Mouse (Mus musculus) gastrocnemius, postnatal 36 days (tissue): ENCODE measurements around the gene Mpzl3. TPM values are rescaled to one million over a fixed set of nuclear protein-coding genes. Genes with fewer than 3 reads are reported as not detected.
A peak's percentile ranks its signal among the peaks of the same experiment; 100 is the strongest.
"Not testable (repeated sequence)": the region's sequence is repeated elsewhere in the genome, so short reads cannot be mapped to it uniquely, and the experiment has no call there.

Source experiments
- DNase-seq, 2 experiments: peaks; one replicate each; pipeline ENCODE4 v3.0.0; 2022
- intact Hi-C: fragments of 180-260 bp; cut with DNase I; formaldehyde crosslinking; loops from one replicate; pipeline ENCODE4 v1.15.1; 2025
- long read RNA-seq, 2 experiments: library from polyadenylated mRNA; stranded (forward); transcript quantifications; one replicate each; pipeline ENCODE4 v2.0.0; 2021
- total RNA-seq, 2 experiments: library from RNA; stranded (reverse); gene quantifications; 2 replicates each; pipeline ENCODE4 v1.2.3; 2021

The Mpzl3 gene
- total RNA-seq = 1 to 10 TPM in 1 of 2 experiments, under 1 TPM in 1; 0.97 to 1.4 TPM
- long read RNA-seq, experiment 1, partial matches to known transcripts = 0 of 1 reads
- long read RNA-seq, experiment 1, other reads (novel, unspliced or antisense) = 0 of 1 reads
- long read RNA-seq, experiment 2, partial matches to known transcripts = 0 of 1 reads
- long read RNA-seq, experiment 2, other reads (novel, unspliced or antisense) = 1 of 1 reads

- intact Hi-C loops = no loop called here
- peak; percentile 62 to 67 for DNase-seq
Observed at GRCm38 (mm10) chr9:45055082-45055713, at the start of gene Mpzl3. Gene Mpzl3, plus strand, starts transcription at chr9:45055186.

- intact Hi-C loops = no loop called here
- DNase-seq = no peak
Observed at GRCm38 (mm10) chr9:45007404-45007803, 47.6 kb upstream of the Mpzl3 start.

DNA sequence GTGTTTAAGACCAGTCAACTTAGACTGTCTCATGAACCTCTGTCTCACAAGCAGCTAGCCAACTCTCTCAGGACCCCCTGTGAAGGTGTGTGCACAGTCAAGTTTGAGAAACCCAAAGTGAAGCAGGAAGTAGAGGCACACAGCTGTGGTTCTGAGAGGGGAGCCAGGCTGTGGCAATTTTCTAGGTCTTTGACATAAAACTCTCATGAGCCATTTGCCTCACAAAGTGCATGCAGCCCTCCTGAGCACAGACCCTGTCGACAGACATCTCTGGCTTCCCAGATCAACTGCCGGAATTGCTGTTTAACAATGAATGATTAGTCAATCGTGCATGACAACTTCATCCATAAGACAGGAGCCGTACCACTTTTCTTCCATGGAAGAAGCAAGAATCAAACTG is 46.6 kb upstream of the Mpzl3 start:
- DNase-seq = no peak
- intact Hi-C loops = no loop called here

DNA sequence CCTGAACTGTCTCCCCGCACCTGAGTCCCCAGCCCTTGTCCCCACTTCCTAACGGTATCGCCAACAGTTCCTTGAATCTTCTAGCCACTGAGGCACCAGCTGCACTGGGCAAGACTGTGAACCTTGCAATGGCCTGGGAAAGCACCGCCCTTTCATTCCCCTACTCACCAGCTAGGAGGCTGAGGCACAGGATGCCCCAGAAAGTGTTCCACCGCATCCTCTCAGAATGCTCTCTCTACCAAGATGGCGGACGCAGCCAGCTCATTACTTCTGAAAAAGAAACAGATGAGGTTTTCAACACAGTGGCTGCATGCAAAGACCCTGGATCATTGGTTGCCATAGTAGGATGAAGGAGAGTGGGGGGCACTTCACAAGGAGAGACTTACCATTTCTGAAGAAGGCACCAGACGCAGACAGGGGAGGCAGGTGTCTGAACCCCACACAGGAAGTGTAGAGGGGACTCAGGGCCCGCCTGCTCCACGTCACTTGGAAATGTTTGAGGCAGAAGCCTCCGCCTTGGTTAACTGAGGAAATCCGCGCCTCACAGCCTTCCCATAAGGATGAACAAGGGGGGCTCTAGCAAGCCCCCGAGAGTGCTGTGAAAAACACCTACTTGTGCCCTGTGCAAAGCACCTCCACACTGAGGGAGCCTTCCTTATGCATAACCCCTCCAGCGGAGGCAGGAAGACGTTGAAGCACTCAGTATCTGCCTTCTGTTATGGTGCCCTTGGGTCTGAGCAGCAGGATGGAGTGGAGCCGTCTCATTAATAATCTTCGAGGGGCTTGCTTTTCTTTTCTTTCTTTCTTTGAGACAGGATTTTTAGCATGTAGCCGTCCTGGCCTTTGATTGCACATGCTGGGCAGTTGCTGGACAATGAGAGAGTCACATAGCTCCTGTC is 45.6 kb upstream of the Mpzl3 start, which contains the start of gene Cd3e:
Gene Cd3e (minus strand): TSS at position 448 of the 899 bp plus-strand sequence.
- intact Hi-C loops = no loop called here

DNA sequence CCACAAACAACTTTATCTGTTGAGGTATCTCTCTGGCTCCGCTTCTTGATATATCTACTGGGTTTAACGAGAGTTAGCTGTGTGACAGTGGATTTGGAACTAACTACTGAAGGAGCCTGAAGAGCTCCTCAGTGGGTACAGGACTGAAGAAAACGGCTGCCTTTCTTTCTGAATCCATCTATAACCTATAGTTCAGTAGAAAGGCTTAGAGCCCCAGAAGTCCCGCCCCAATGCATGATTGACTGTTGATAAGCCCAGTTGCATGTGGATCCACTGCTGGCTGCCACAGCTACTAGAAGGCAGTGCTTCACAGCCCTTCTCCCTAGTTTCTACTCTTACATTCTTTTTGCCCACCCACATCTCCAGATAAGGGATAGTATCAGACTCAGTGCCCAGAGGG is 44.5 kb upstream of the Mpzl3 start:
- DNase-seq = no peak
- intact Hi-C loops = no loop called here

More for the DNA sequence above, 45.6 kb upstream of the Mpzl3 start, which contains the start of gene Cd3e:
- no peak for DNase-seq

GRCm38 (mm10) chr9:45011291-45011690 is 43.7 kb upstream of the Mpzl3 start:
- intact Hi-C loops = no loop called here
- DNase-seq = no peak

DNA sequence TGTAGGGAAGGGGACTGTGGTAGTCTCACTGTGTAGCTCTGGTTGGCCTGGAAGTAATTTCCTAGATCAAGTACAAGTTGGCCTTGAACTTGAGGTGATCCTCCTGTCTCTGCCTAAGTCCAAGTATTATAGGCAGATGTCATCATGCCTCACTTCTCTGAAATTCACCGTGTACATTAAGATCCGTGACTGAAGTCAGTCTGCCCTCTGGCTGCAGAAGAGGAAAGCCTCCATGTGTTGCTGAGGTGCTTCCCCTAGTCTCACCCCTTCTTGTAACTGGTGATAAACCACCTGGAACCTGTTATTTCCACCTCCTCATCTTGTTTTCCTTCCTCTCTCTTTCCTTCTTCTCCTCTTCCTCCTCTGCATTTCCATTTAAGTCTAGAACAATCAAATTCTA is 40.1 kb upstream of the Mpzl3 start:
- intact Hi-C loops = no loop called here
- no peak for DNase-seq

- no peak for DNase-seq
- intact Hi-C loops = no loop called here
Observed at GRCm38 (mm10) chr9:45015841-45016240, 39.1 kb upstream of the Mpzl3 start.

DNA sequence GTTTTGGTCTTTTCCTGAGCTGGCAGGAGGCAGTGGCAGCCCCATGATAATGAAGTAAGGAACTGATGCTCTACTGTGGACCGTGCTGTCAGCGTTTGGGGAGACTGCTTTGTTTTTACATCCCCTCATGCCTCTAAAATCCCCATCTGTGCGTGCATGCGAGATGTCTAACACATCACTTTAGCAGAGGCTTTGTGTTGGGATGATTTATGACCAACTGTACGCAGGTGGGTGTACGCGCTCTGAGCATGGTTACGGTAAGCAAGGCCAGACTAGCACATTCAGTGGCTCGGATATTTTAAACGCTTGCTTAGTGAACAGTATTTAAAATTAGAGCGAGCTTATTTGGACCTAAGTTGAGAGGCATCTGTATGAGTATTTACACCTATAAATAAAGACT is 37.0 kb upstream of the Mpzl3 start:
- intact Hi-C loops = no loop called here
- DNase-seq = no peak

GRCm38 (mm10) chr9:45022800-45023199 is 32.2 kb upstream of the Mpzl3 start:
- no peak for DNase-seq
- intact Hi-C loops = loop anchor here (5.0 kb wide), 2 partner anchors 110 to 125 kb away; no protein-coding TSS in a partner anchor

- no peak for DNase-seq
- intact Hi-C loops = loop anchor here (5.0 kb wide), 2 partner anchors 109 to 124 kb away; no protein-coding TSS in a partner anchor
Observed at GRCm38 (mm10) chr9:45023638-45024037, 31.3 kb upstream of the Mpzl3 start.

DNA sequence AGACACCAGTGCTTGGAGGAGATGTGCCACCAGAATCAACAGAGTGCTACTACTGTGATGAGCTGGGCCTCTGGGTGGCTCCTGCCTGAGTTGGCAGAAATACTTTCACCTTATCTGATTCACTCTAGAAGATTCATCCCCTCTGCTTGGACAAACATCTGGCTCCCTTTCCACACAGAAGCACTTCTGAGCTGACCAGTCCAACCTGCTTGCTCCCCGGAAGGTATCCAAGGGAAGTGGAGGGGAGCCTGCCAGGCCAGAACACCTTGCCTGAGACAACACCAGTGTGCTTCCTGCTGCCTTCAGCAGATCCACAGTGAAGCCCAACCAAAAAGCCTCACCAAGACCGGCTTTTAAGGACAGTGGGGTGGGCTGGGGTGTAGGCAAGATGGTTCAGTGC is 30.8 kb upstream of the Mpzl3 start:
- intact Hi-C loops = loop anchor here (5.0 kb wide), 2 partner anchors 108 to 123 kb away; no protein-coding TSS in a partner anchor
- DNase-seq = no peak

DNA sequence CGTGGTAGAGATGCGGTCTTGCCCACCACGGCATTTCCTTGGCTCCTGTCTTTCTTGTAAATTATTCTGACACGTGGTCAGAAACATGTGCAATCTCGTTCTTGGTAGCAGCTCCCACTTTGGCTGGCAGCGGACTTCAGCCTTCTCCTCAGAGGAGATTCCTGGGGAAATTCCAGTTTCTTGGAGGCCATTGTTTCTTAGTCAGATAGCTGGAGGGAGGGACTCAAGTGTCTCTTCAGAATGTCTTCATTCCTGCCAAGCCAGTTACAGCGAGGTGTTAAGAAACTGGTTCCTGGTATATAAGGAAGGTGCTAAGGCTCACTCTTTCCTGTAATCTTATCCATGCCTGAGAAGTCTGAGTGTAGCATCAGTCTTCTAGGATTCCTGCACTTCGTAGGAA is 27.6 kb upstream of the Mpzl3 start:
- no peak for DNase-seq
- intact Hi-C loops = no loop called here

GRCm38 (mm10) chr9:45030341-45030740 is 24.6 kb upstream of the Mpzl3 start:
- no peak for DNase-seq
- intact Hi-C loops = no loop called here

DNA sequence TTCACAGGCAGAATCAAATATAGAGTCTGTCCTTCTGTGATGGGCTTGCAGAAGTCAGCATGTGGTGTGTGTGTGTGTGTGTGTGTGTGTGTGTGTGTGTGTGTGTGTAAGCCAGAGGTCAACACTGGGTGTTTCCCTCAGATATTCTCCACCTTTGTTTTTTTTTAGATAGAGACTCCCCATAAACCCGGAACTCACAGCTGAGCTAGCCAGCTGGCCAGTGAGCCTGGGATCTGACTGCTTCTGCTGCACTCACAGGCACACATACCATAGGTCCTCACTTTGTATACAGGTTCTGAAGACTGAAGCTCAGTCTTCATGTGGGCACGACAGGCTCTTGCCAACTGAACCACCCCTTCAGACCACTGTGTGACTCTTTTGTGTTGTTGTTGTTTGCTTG is 22.7 kb upstream of the Mpzl3 start:
- no peak for DNase-seq

DNA sequence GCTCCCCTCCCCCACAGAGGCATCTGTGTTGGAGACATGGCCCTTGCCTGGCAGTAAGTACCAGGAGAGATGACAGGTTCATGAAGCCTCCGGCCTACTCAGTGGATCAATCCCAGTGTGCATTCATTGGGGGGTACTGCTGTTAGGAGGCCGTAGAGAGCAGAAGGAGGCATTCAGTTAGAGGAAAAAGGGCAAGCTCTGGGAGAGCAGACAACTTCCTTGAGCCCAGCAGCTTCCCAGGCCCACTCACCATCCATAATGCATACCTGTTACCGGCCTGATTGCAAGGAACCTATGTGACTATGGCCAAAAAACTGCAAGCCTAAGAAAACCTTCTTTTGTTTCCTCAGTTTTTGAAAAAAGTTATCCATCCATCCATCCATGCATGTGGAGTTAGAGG is 20.5 kb upstream of the Mpzl3 start:
- intact Hi-C loops = no loop called here
- DNase-seq = no peak

More for the DNA sequence above, 22.7 kb upstream of the Mpzl3 start:
- intact Hi-C loops = no loop called here

- intact Hi-C loops, DNase-seq: not testable (repeated sequence)
Observed at GRCm38 (mm10) chr9:45037803-45038202, 17.2 kb upstream of the Mpzl3 start.

- intact Hi-C loops = no loop called here
- no peak for DNase-seq
Observed at GRCm38 (mm10) chr9:45039499-45039898, 15.5 kb upstream of the Mpzl3 start, which contains the start of gene Mpzl2. Gene Mpzl2, plus strand, starts transcription at chr9:45039799.

GRCm38 (mm10) chr9:45040066-45040845 is 14.7 kb upstream of the Mpzl3 start:
- no peak for DNase-seq
- intact Hi-C loops = no loop called here

- intact Hi-C loops = no loop called here
- DNase-seq = no peak
Observed at GRCm38 (mm10) chr9:45041131-45041838, 13.7 kb upstream of the Mpzl3 start.
